Mouse (Mus musculus) adrenal gland, postnatal 25 days (tissue): ENCODE measurements at regions not wholly inside any gene's neighbourhood (a gene's known extent, or its start where the extent isn't known, plus 50 kb on each side); places are given as distances from the start of the nearest gene placed in this dataset.
A peak's percentile ranks its signal among the peaks of the same experiment; 100 is the strongest.
"Not testable (repeated sequence)": the region's sequence is repeated elsewhere in the genome, so short reads cannot be mapped to it uniquely, and the experiment has no call there.

ENCODE experiments used
- DNase-seq: peaks from one replicate; pipeline ENCODE4 v3.0.0; 2021; ENCODE audit warnings: mixed read lengths

GRCm38 (mm10) chr5:81878563-81878962, 858.6 kb downstream of the Adgrl3 start:
- DNase-seq = no peak

GRCm38 (mm10) chr5:81893358-81893757, 873.4 kb downstream of the Adgrl3 start:
- no peak for DNase-seq

GRCm38 (mm10) chr5:81909368-81909767, 889.4 kb downstream of the Adgrl3 start:
- no peak for DNase-seq

GRCm38 (mm10) chr5:81909964-81910363, 890.0 kb downstream of the Adgrl3 start:
- peak; percentile 8 for DNase-seq

DNA sequence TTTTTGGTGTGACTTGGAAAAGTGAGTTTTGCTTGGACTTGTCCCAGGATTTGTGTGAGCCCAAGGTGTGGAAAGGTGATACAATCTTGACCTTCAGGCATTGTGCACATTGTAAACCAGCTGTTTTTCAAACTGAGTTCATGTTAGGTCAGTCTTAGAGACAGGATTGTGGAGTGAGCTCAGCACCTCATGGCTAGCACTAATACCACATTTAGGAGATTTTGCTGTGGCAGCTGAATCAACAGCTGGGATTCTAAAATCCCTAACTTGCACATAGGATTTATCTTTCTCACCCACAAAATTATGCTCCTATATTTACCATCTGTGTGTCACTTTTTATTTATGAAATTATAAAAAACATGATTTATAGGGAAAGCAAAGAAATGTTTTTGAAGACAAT, 896.7 kb downstream of the Adgrl3 start:
- DNase-seq = no peak

DNA sequence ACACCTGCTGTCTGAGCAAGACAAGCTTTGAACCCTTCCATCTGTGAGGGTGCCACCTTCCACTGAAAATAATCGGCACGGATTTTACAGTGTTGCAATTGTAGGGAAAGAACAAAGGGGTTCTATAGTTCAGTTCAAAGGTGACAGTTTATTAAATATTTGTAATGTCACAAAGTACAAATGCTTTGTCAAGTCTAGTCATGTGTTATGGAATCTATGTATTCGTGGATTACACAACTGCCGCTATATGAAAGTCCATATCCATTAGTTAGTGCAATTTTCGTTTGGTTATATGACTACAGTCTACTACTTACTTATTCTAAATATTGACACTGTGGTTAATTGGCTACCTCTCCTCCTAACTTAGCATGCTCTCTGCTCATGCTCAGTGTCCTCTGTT, 920.9 kb downstream of the Adgrl3 start:
- DNase-seq = no peak

DNA sequence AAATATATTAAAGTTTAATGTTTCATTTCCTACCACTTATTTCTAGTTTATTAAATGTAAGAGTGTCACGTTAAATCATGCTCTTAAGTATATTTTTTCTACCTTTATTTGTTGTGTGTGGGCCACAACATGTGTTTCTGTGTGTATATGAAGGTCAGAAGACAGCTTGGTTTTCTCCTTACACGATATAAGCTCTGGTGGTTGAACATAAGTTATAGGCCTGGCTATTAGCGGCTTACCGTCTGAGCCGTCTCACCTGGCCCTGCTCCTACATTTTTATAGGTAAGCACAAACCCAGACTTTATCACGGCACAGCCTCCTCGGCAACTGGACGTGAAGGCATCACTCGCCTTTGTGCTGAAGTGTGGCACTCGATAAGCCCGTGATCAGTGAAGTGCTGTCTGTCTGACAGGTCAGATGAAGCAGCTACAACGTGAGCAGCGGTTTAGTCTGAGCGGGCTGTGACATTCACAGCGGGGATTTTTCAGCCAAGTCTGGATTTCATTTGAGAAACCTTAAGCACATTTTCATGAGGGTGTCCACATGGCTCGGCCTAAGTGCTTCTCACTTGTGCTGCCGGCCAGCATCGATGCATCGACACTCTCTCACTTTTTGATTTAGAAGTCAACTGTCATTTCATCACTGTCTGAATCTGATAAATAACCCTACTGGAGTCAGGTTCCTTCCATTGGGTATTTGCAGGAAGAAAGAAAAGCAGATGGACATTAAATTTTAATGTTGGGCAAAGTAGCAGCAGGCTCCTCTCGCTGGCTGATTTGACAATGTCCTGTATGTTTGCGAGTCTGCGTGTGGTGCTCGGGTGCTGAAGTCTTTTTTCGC, 950.0 kb downstream of the Adgrl3 start:
- DNase-seq = no peak

DNA sequence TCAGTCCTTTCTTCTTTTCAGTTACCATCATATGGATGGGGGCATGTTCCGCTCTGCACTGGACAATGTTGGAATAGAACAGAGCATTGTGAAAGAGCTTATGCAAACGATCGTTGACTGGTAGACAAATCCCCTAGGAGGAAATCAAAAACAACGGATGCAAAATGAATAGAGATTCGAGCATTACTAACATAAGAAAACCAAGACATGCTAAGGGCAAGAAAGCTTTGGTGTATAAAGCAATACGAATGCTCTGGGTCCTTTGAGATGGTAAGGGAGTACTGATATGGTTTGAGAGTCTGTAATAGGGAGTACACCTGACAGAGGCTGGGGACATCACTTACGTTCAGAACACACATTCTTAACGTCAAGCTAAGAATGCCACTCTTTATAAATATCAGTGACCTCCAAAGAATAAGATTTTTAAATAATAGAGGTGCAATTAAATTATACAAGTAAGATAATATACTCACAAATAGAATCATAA, 950.6 kb downstream of the Adgrl3 start:
- DNase-seq = no peak

- DNase-seq = no peak
These were observed 956.6 kb downstream of the Adgrl3 start for GRCm38 (mm10) chr5:81976515-81976914.

DNA sequence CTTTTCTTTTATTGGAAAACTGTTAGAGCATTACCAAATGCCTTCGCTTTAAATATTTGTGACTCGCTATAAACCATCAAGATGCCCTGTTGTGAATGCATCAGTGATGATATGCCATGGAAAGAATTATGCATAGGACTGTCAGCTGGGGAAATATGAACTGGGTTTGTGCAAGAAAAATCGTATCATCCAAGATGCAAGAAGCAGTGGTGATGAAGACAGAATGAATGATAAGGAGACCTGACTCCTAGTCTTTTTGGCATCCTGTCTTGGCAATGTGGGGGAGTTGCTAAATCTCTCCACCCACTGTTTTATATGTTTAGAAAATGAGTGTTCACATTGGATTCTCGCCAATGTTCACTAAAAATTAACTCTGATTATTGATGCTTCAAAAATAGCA, 963.4 kb downstream of the Adgrl3 start:
- no peak for DNase-seq

- DNase-seq = no peak
These were observed 968.1 kb downstream of the Adgrl3 start for GRCm38 (mm10) chr5:81988069-81988468.

DNA sequence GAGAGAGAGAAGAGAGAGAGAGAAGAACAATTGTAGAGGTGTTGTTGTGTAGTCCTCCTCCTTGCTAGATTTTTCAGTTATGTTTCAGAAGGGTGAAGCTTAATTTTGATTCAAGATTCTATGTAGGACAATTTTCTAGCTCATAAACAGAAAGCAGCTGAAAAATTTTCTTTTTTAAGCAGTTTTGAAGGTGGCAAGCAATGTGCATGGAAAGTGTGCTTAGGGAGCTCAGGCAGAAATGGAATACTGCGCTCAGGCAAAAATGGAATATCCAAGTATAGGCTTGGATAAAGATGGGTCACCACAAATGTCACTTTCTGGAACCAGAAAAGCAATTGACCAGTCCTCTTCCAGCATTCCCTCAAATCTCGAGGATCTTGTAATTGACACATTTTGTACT, 988.0 kb downstream of the Adgrl3 start:
- no peak for DNase-seq

DNA sequence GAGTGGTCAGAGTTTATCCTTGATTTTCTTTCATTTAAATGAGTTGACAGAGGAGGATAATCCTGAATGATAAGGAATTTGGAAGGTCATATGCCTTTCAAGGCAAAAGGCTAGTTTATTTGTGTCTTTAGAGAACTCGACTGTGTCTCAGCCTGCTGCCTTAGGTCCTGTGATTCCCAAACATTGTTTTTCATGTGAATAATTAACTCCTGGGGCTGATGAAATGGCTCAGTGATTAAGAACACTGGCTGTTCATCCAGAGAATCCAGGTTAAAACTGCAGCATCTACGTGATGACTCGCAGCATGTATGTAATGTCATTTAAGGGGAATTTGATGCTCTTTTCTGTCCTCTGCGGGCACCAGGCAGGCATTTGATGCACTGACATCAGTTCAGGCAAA, 1004.2 kb downstream of the Adgrl3 start:
- DNase-seq = no peak

- no peak for DNase-seq
These were observed 1014.8 kb downstream of the Adgrl3 start for GRCm38 (mm10) chr5:82034776-82035175.

DNA sequence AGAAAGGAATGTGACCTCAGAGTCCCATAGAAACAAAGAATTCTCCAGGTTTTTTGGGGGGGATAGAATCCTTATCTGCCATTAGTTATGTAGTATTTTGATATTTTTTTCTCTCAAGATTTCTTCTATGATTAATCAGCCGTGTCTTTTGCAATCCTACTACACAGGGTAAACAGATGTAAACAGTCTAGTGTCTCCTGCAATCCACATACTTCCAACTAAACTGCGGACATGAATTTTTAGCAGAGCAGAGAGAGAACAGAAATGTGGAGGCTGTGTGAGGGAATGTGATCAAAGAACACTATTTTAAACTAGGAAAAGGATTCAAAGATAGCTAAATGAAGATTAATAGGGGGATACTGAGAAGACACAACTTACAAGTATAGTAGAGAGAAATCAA, 1026.2 kb downstream of the Adgrl3 start:
- no peak for DNase-seq

DNA sequence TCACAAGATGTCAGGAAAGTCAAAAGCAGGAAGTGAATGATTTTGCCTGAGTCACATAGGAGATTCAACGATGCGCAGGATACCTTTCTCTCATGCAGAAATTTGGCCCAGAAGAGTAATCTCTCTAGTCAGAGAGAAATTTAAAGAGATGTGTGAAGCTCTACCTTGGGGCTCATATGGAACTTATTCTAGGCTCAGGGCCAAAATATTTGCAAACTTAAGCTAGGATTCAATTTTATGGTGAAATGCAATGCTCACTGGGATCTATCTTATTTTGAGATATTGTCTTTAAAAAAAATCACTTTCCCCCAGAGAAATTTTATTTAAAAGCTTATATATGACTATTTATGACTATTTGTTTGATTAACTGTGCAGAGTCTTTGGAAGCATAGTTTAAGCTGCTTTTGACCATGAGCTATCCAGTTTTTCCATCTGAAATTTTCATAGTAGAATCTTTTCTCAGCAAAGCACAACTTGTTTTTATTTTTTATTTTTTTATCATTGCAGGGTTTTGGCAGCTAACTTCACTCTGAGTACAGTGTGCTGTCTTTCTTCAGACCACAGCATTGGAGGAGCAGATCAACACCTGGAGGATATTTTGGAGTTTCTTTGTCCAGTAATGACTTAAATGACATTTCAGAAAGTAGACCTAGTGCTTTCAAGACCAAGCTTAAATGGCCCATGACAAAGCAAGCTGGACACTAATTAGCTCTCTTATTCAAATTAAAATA, 1039.3 kb downstream of the Adgrl3 start:
- no peak for DNase-seq

GRCm38 (mm10) chr5:82060679-82061078, 1040.7 kb downstream of the Adgrl3 start:
- DNase-seq = no peak

- not testable (repeated sequence) for DNase-seq
These were observed 1049.3 kb downstream of the Adgrl3 start for GRCm38 (mm10) chr5:82069221-82069620.

DNA sequence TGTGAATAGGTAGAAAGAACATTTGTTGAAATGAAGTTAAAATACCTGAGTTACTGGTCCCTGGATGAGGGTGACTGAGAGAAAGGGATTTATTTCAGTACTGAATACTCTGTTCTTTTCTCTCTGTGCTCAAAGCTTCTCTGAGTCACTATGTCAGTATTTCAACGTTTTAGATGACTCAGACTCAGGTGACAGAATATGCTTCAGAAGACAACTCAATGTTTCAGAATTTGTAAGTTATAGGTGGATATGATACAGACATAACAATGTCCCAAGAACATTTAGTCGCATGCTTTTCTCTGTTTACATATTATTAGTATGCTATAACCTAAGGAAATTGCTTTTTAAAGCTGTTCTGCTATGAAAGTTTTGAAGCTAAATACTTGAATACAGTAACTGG, 1069.5 kb downstream of the Adgrl3 start:
- no peak for DNase-seq

DNA sequence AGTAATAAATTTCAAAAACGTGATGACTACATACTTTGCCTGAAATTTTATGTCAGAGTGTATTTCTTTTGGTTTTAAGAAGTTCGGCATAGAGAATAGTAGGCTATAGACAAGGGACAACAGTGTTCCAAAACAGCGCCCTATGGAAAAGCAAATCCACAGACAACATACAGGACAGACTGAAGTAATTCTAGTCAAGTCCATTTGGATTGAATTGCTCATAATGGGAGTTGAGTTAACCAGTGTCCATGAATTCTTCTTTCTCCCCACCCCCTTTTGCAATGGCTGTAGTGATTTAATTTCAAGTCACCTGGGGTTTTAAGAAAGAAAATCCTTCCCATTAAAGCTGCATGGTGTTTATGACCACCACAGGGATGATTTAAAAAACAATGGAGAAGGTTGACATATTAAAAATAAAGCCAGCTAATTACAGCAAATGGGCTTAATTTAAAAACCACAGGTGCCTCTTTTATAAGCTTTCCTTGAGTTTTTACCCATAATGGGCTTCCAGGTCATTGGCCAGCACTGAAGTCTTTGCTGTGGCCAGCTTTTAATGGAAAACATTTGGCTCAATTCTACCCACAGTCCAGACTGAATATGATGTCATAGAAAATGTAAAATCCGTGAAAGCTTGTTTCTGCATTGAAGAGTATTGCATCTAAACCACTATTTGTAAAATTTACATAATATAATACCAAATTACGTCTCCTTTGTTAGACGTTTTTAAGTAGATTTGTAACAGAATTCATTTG, 1083.3 kb downstream of the Adgrl3 start:
- no peak for DNase-seq

- DNase-seq = no peak
These were observed 1083.9 kb downstream of the Adgrl3 start for GRCm38 (mm10) chr5:82103857-82104256.

GRCm38 (mm10) chr5:82125921-82126459, 1106.1 kb downstream of the Adgrl3 start:
- DNase-seq = no peak

GRCm38 (mm10) chr5:82142063-82142462, 1122.1 kb downstream of the Adgrl3 start:
- no peak for DNase-seq
